Mouse (Mus musculus): ENCODE measurements around the gene R3hdm4. TPM values are rescaled to one million over a fixed set of nuclear protein-coding genes. Genes with fewer than 3 reads are reported as not detected.
"Not testable (repeated sequence)": the region's sequence is repeated elsewhere in the genome, so short reads cannot be mapped to it uniquely, and the experiment has no call there.

R3hdm4 gene
- total and polyA plus RNA-seq, 2 experiments from 2014 or later = 58.4 to 107 TPM

GRCm38 (mm10) chr10:79890670-79891069 is 30.3 kb downstream of the R3hdm4 start, which contains the start of gene Cfd:
Gene Cfd, plus strand, starts transcription at chr10:79890853.
- 35% methylated on average over 5 of the region's 5 CpGs for whole genome bisulfite sequencing
- Histone ChIP-seq H3K27me3 (ENCODE audit: control insufficient read depth, insufficient read depth, low read length) (0 out of 2 replicates have a peak, but pooled peaks cover 3% of the 10 kb centered on the region), H3K4me3 (ENCODE audit: low read depth, low read length) (no peak within 1 kb of the TSS), H3K4me2 (ENCODE audit: low read depth, low read length) (no peak within 1 kb of the TSS), H3K9ac (replicated peaks; ENCODE audit: low read depth, low read length) (no peak within 1 kb of the TSS), H3K36me3 (replicated peaks; ENCODE audit: control insufficient read depth, insufficient read depth, low read length) (peaks cover 8% of the 10 kb centered on the region), H3K4me1 (ENCODE audit: control insufficient read depth, insufficient read depth) (no peaks in the 10 kb centered on the region), H3K27ac (ENCODE audit: low read depth) (no peak within 1 kb of the TSS), H3K9me3 (replicated peaks; ENCODE audit: control insufficient read depth, low read length) (no peaks in the 10 kb centered on the region)
- TF ChIP-seq CTCF (IDR thresholded peaks at IDR 0.05; ENCODE audit: low read depth) = no peak
- TF ChIP-seq EP300 (IDR thresholded peaks at IDR 0.05; ENCODE audit: low read depth) = no peak
- ATAC-seq (ENCODE audit: insufficient read depth, low read depth) (no peak), DNase-seq (ENCODE audit: low spot score) (no peak)

- no peak overlapping the region for H3K9ac ChIP-seq (replicated peaks; ENCODE audit: low read depth, low read length)
- H3K4me1 ChIP-seq (ENCODE audit: control insufficient read depth, insufficient read depth) = 0 out of 2 replicates have a peak, but pooled peaks cover 2% of the 10 kb centered on the region
- H3K27ac ChIP-seq (ENCODE audit: low read depth) = no peak overlapping the region
- no peaks in the 10 kb centered on the region for H3K36me3 ChIP-seq (replicated peaks; ENCODE audit: control insufficient read depth, insufficient read depth, low read length)
- 74% methylated on average over 2 of the region's 2 CpGs for WGBS
- no peak for ATAC-seq (ENCODE audit: insufficient read depth, low read depth)
- H3K4me3 ChIP-seq (ENCODE audit: low read depth, low read length) = no peak overlapping the region
- TF ChIP-seq CTCF (IDR thresholded peaks at IDR 0.05; ENCODE audit: low read depth) = no peak
- no peak for TF ChIP-seq EP300 (IDR thresholded peaks at IDR 0.05; ENCODE audit: low read depth)
- H3K4me2 ChIP-seq (ENCODE audit: low read depth, low read length) = no peak overlapping the region
- no peaks in the 10 kb centered on the region for H3K9me3 ChIP-seq (replicated peaks; ENCODE audit: control insufficient read depth, low read length)
- DNase-seq (ENCODE audit: low spot score) = no peak
- 0 out of 2 replicates have a peak, but pooled peaks cover 3% of the 10 kb centered on the region for H3K27me3 ChIP-seq (ENCODE audit: control insufficient read depth, insufficient read depth, low read length)
Measured at GRCm38 (mm10) chr10:79889386-79889785, 31.6 kb downstream of the R3hdm4 start.

- WGBS = 84% methylated on average over 8 of the region's 8 CpGs
- Histone ChIP-seq H3K4me3 (ENCODE audit: low read depth, low read length) (no peak overlapping the region), H3K9ac (replicated peaks; ENCODE audit: low read depth, low read length) (no peak overlapping the region), H3K36me3 (replicated peaks; ENCODE audit: control insufficient read depth, insufficient read depth, low read length) (no peaks in the 10 kb centered on the region), H3K4me1 (ENCODE audit: control insufficient read depth, insufficient read depth) (0 out of 2 replicates have a peak, but pooled peaks cover 11% of the 10 kb centered on the region), H3K9me3 (replicated peaks; ENCODE audit: control insufficient read depth, low read length) (no peaks in the 10 kb centered on the region), H3K4me2 (ENCODE audit: low read depth, low read length) (no peak overlapping the region), H3K27me3 (ENCODE audit: control insufficient read depth, insufficient read depth, low read length) (peaks cover 10% of the 10 kb centered on the region; the same call in 1 of the 2 replicates), H3K27ac (ENCODE audit: low read depth) (no peak overlapping the region)
- DNase-seq (ENCODE audit: low spot score) (no peak), ATAC-seq (ENCODE audit: insufficient read depth, low read depth) (no peak)
- no peak for TF ChIP-seq EP300 (IDR thresholded peaks at IDR 0.05; ENCODE audit: low read depth)
- TF ChIP-seq CTCF (IDR thresholded peaks at IDR 0.05; ENCODE audit: low read depth) = no peak
Measured at GRCm38 (mm10) chr10:79886611-79887010, 34.4 kb downstream of the R3hdm4 start.

GRCm38 (mm10) chr10:79886054-79886453 is 35.0 kb downstream of the R3hdm4 start, which contains the start of gene Elane:
Gene Elane, plus strand, starts transcription at chr10:79886247.
- 0 out of 2 replicates have a peak, but pooled peaks cover 11% of the 10 kb centered on the region for H3K4me1 ChIP-seq (ENCODE audit: control insufficient read depth, insufficient read depth)
- no peaks in the 10 kb centered on the region for H3K36me3 ChIP-seq (replicated peaks; ENCODE audit: control insufficient read depth, insufficient read depth, low read length)
- H3K27me3 ChIP-seq (ENCODE audit: control insufficient read depth, insufficient read depth, low read length) = peaks cover 10% of the 10 kb centered on the region; the same call in 1 of the 2 replicates
- 78% methylated on average over 6 of the region's 6 CpGs for WGBS
- TF ChIP-seq EP300 (IDR thresholded peaks at IDR 0.05; ENCODE audit: low read depth) (no peak), CTCF (IDR thresholded peaks at IDR 0.05; ENCODE audit: low read depth) (no peak)
- no peak within 1 kb of the TSS for H3K9ac ChIP-seq (replicated peaks; ENCODE audit: low read depth, low read length)
- no peaks in the 10 kb centered on the region for H3K9me3 ChIP-seq (replicated peaks; ENCODE audit: control insufficient read depth, low read length)
- DNase-seq (ENCODE audit: low spot score) = no peak
- no peak for ATAC-seq (ENCODE audit: insufficient read depth, low read depth)
- no peak within 1 kb of the TSS for H3K27ac ChIP-seq (ENCODE audit: low read depth)
- H3K4me3 ChIP-seq (ENCODE audit: low read depth, low read length) = no peak within 1 kb of the TSS
- no peak within 1 kb of the TSS for H3K4me2 ChIP-seq (ENCODE audit: low read depth, low read length)

GRCm38 (mm10) chr10:79884938-79885337 is 36.1 kb downstream of the R3hdm4 start:
- ATAC-seq (ENCODE audit: insufficient read depth, low read depth); H3K9me3 ChIP-seq (replicated peaks; ENCODE audit: control insufficient read depth, low read length); H3K36me3 ChIP-seq (replicated peaks; ENCODE audit: control insufficient read depth, insufficient read depth, low read length); H3K9ac ChIP-seq (replicated peaks; ENCODE audit: low read depth, low read length); DNase-seq (ENCODE audit: low spot score); H3K27ac ChIP-seq (ENCODE audit: low read depth); H3K27me3 ChIP-seq (ENCODE audit: control insufficient read depth, insufficient read depth, low read length); H3K4me3 ChIP-seq (ENCODE audit: low read depth, low read length); H3K4me2 ChIP-seq (ENCODE audit: low read depth, low read length): not testable (repeated sequence)
- 52% methylated on average over 2 of the region's 3 CpGs for WGBS
- H3K4me1 ChIP-seq (ENCODE audit: control insufficient read depth, insufficient read depth) = 0 out of 2 replicates have a peak, but pooled peaks cover 11% of the 10 kb centered on the region

GRCm38 (mm10) chr10:79884446-79884845 is 36.6 kb downstream of the R3hdm4 start:
- Histone ChIP-seq H3K36me3 (replicated peaks; ENCODE audit: control insufficient read depth, insufficient read depth, low read length) (no peaks in the 10 kb centered on the region), H3K27ac (ENCODE audit: low read depth) (0 out of 2 replicates have a peak overlapping the region, but pooled peaks have one; percentile 8), H3K4me2 (ENCODE audit: low read depth, low read length) (no peak overlapping the region)

More at GRCm38 (mm10) chr10:79884446-79884845, 36.6 kb downstream of the R3hdm4 start:
- WGBS = 33% methylated on average over 4 of the region's 4 CpGs
- DNase-seq (ENCODE audit: low spot score) (no peak), ATAC-seq (ENCODE audit: insufficient read depth, low read depth) (peak; percentile 18; the same call in 1 of the 2 replicates)
- Histone ChIP-seq H3K9ac (replicated peaks; ENCODE audit: low read depth, low read length) (no peak overlapping the region), H3K9me3 (replicated peaks; ENCODE audit: control insufficient read depth, low read length) (no peaks in the 10 kb centered on the region), H3K27me3 (ENCODE audit: control insufficient read depth, insufficient read depth, low read length) (peaks cover 10% of the 10 kb centered on the region; the same call in 1 of the 2 replicates), H3K4me3 (ENCODE audit: low read depth, low read length) (no peak overlapping the region), H3K4me1 (ENCODE audit: control insufficient read depth, insufficient read depth) (0 out of 2 replicates have a peak, but pooled peaks cover 11% of the 10 kb centered on the region)
- no peak for TF ChIP-seq EP300 (IDR thresholded peaks at IDR 0.05; ENCODE audit: low read depth)
- TF ChIP-seq CTCF (IDR thresholded peaks at IDR 0.05; ENCODE audit: low read depth) = no peak; the same call in 1 of the 2 replicates
